Mouse (Mus musculus): ENCODE measurements around the gene Gm1527.

- TF ChIP-seq POLR2A (IDR thresholded peaks at IDR 0.05; ENCODE audit: control insufficient read depth, extremely low read depth, insufficient read depth, low read length, poor library complexity): no peak
- TF ChIP-seq CTCF (IDR thresholded peaks at IDR 0.05; ENCODE audit: borderline replicate concordance, control insufficient read depth, extremely low read depth, insufficient read depth, low read length, poor library complexity): no peak
Measured at GRCm38 (mm10) chr3:28843231-28843630, 49.2 kb upstream of the Gm1527 start.
